Comparison of ENCODE assay signal across 9 mouse cellular contexts in the genomic region with DNA sequence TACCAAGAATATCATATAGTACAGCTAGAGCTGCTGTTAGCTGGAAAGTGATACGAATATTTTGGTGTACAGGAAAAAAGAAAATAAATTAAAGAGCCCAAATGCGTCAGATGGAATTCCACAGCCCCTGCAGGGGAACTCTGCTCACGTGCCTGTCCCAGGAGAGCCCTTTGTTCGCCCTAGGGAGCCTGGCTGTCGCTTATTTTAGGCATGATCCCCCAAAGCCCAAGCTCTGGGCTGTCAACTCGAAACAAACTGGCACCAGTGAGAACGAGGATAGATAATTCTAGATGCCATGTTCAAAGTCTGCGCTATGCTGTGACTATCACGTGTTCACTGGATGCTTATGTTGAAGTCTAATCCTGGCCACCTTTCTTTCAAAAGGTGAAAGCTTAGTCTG. TPM values are rescaled to one million over a fixed set of nuclear protein-coding genes. Genes with fewer than 3 reads are reported as not detected.
DNase-seq lines count a peak whose midpoint lies in the region; ATAC-seq and TF ChIP-seq lines count a peak whose summit lies in the region.
"Had no signal": no experiment of that assay in that cellular context is flagged by ENCODE, and none has a peak within 500 bp of the region (broad histone marks: within the 10 kb centered on the region; RNA-seq: fewer than 3 reads in every experiment).

No protein-coding gene starts in this region.

- intact Hi-C loops in left cerebral cortex, postnatal 36 days (cut with DNase I): no loop called here

- TF ChIP-seq CTCF in lung, embryonic 14.5 days (IDR thresholded peaks at IDR 0.05; ENCODE audit: low read depth): no peak
- no peak for TF ChIP-seq CTCF in lung, postnatal 0 days (IDR thresholded peaks at IDR 0.05)
- no peak for TF ChIP-seq CTCF in stomach, postnatal 0 days (IDR thresholded peaks at IDR 0.05; ENCODE audit: low read depth)

- TF ChIP-seq EP300 in lung, postnatal 0 days (IDR thresholded peaks at IDR 0.05): no peak
- TF ChIP-seq EP300 in stomach, postnatal 0 days (optimal IDR thresholded peaks at IDR 0.05): no peak

- no peak overlapping the region for H3K9ac ChIP-seq in lung, embryonic 14.5 days
- H3K9ac ChIP-seq in lung, postnatal 0 days (replicated peaks; ENCODE audit: low read depth): no peak overlapping the region
- no peak overlapping the region for H3K9ac ChIP-seq in stomach, postnatal 0 days (ENCODE audit: low read length)

- H3K36me3 ChIP-seq in lung, embryonic 14.5 days (ENCODE audit: insufficient read depth): no peaks in the 10 kb centered on the region
- no peaks in the 10 kb centered on the region for H3K36me3 ChIP-seq in lung, postnatal 0 days (ENCODE audit: insufficient read depth, low read length)
- no peaks in the 10 kb centered on the region for H3K36me3 ChIP-seq in limb, embryonic 10.5 days
- H3K36me3 ChIP-seq in stomach, postnatal 0 days (ENCODE audit: control insufficient read depth, insufficient read depth, low read length): no peaks in the 10 kb centered on the region

- ATAC-seq in lung, embryonic 14.5 days (ENCODE audit: insufficient read depth): no peak
- no peak for ATAC-seq in lung, postnatal 0 days
- no peak for ATAC-seq in stomach, postnatal 0 days (ENCODE audit: low FRiP score, low TSS enrichment)

- peaks cover 6% of the 10 kb centered on the region; the same call in 1 of the 2 replicates for H3K4me1 ChIP-seq in lung, embryonic 14.5 days (ENCODE audit: insufficient read depth)
- H3K4me1 ChIP-seq in lung, postnatal 0 days (ENCODE audit: insufficient read depth, low read depth, low read length): no peaks in the 10 kb centered on the region; the same call in 1 of the 2 replicates
- peaks cover 39% of the 10 kb centered on the region for H3K4me1 ChIP-seq in limb, embryonic 10.5 days
- no peaks in the 10 kb centered on the region; the same call in 1 of the 2 replicates for H3K4me1 ChIP-seq in stomach, postnatal 0 days (replicated peaks; ENCODE audit: control insufficient read depth, insufficient read depth)

- DNase-seq in cerebellum, postnatal 10 days: peak; percentile 47 to 53
- DNase-seq in cerebellum, adult 8-10 months: no peak
- no peak for DNase-seq in lung, embryonic 14.5 days
- DNase-seq in lung, postnatal 0 days (ENCODE audit: low spot score): no peak
- no peak for DNase-seq in limb, embryonic 10.5 days (ENCODE audit: low spot score)
- no peak for DNase-seq in stomach, postnatal 0 days (ENCODE audit: low spot score)
- no peak for DNase-seq in thymus, postnatal 0 days (ENCODE audit: low spot score)
- no peak for DNase-seq in left cerebral cortex, postnatal 36 days (ENCODE audit: low spot score in 2 of 2)

- H3K4me3 ChIP-seq in lung, embryonic 14.5 days (ENCODE audit: low read depth, low read length): no peak overlapping the region
- H3K4me3 ChIP-seq in lung, postnatal 0 days (ENCODE audit: low read depth, low read length): no peak overlapping the region
- H3K4me3 ChIP-seq in limb, embryonic 10.5 days: peak overlapping the region; percentile 49
- no peak overlapping the region for H3K4me3 ChIP-seq in stomach, postnatal 0 days (ENCODE audit: low read depth, low read length)

- peaks cover 56% of the 10 kb centered on the region for H3K27me3 ChIP-seq in lung, embryonic 14.5 days (ENCODE audit: insufficient read depth, low read length)
- peaks cover 41% of the 10 kb centered on the region for H3K27me3 ChIP-seq in lung, postnatal 0 days (replicated peaks; ENCODE audit: insufficient read depth, low read length)
- H3K27me3 ChIP-seq in limb, embryonic 10.5 days (ENCODE audit: low read depth, poor library complexity, severe bottlenecking): peaks cover 75% of the 10 kb centered on the region
- peaks cover 6% of the 10 kb centered on the region; the same call in 1 of the 2 replicates for H3K27me3 ChIP-seq in stomach, postnatal 0 days (ENCODE audit: control insufficient read depth, insufficient read depth, low read length)

- peak overlapping the region; percentile 86 for H3K4me2 ChIP-seq in lung, embryonic 14.5 days
- no peak overlapping the region for H3K4me2 ChIP-seq in lung, postnatal 0 days (replicated peaks; ENCODE audit: low read depth, low read length)
- H3K4me2 ChIP-seq in stomach, postnatal 0 days (replicated peaks; ENCODE audit: low read depth): peak overlapping the region; percentile 0; the same call in 1 of the 2 replicates

- 6% methylated on average over 9 of the region's 9 CpGs for WGBS in lung, embryonic 14.5 days
- 7% methylated on average over 9 of the region's 9 CpGs for WGBS in lung, postnatal 0 days
- 10% methylated on average over 9 of the region's 9 CpGs for WGBS in limb, embryonic 10.5 days
- 8% methylated on average over 9 of the region's 9 CpGs for WGBS in stomach, postnatal 0 days

- H3K27ac ChIP-seq in lung, embryonic 14.5 days (ENCODE audit: low read depth): no peak overlapping the region
- H3K27ac ChIP-seq in lung, postnatal 0 days (ENCODE audit: low read length): no peak overlapping the region
- H3K27ac ChIP-seq in limb, embryonic 10.5 days: no peak overlapping the region
- no peak overlapping the region for H3K27ac ChIP-seq in stomach, postnatal 0 days (replicated peaks)

- H3K9me3 ChIP-seq in lung, embryonic 14.5 days (ENCODE audit: low read depth, low read length): no peaks in the 10 kb centered on the region
- H3K9me3 ChIP-seq in lung, postnatal 0 days (ENCODE audit: low read length): no peaks in the 10 kb centered on the region
- H3K9me3 ChIP-seq in limb, embryonic 10.5 days (replicated peaks): no peaks in the 10 kb centered on the region
- H3K9me3 ChIP-seq in stomach, postnatal 0 days (ENCODE audit: control insufficient read depth, low read length): no peaks in the 10 kb centered on the region

RNA-seq across cellular contexts. Expression of a gene that starts 0.9 kb away (rescaled TPM):
- polyA plus RNA-seq in lung, embryonic 14.5 days (2014; fragmentation: Nextera tagmentation; extraction: Ambion mirVana): not detected in 2 replicates
- polyA plus RNA-seq in lung, postnatal 0 days (2015; fragmentation: Nextera tagmentation; extraction: Ambion mirVana): 0.10 and 0.12 TPM in 2 replicates
- polyA plus RNA-seq in limb, embryonic 10.5 days (2016; fragmentation: Nextera tagmentation; extraction: Ambion mirVana): 0.11 and 0.14 TPM in 2 replicates
- 0.28 and 0.31 TPM in 2 replicates for polyA plus RNA-seq in stomach, postnatal 0 days (2015; fragmentation: Nextera tagmentation; extraction: Ambion mirVana)
- polyA plus RNA-seq in thymus, postnatal 0 days (2015; fragmentation: Nextera tagmentation; extraction: Ambion mirVana): 0.52 and 0.59 TPM in 2 replicates
- 100 to 1,000 TPM; 195 to 220 TPM for total RNA-seq in left cerebral cortex, postnatal 36 days (2021)
- polyA plus RNA-seq: liver, adult 2 months had no signal

Comparison
In these comparisons a context has a peak if more than half of its experiments do, and no peak if none do; other contexts are left out.
1. DNase-seq: peak in cerebellum, postnatal 10 days (2 of 2); none in cerebellum, adult 8-10 months (single experiment), lung, embryonic 14.5 days (single experiment), lung, postnatal 0 days (single experiment), limb, embryonic 10.5 days (single experiment), stomach, postnatal 0 days (single experiment), thymus, postnatal 0 days (single experiment) and left cerebral cortex, postnatal 36 days (0 of 2).